Mouse (Mus musculus) left cerebral cortex, adult 2 months (tissue): Measurements from ENCODE around the gene Msto1. TPM values are rescaled to one million over a fixed set of nuclear protein-coding genes. Genes with fewer than 3 reads are reported as not detected.

Source experiments
- DNase-seq, 2 experiments: peaks; one replicate each; pipeline ENCODE4 v3.0.0; 2021 to 2022; ENCODE audit warnings: low spot score in 2 of 2, mixed read lengths in 1 of 2; ENCODE audit errors: extremely low spot score in 1 of 2
- H3K27ac ChIP-seq: fragments of 200-600 bp; 2 replicates; pipeline ENCODE4 v1.8.1; 2022
- H3K4me3 ChIP-seq: fragments of 200-600 bp; 2 replicates; pipeline ENCODE4 v1.8.1; 2022
- CTCF ChIP-seq: fragments of 200-600 bp; IDR thresholded peaks from 2 replicates; pipeline ENCODE4 v1.8.1; 2022; ENCODE audit warnings: antibody characterized with exemption, mild to moderate bottlenecking, moderate library complexity
- intact Hi-C: fragments of 180-260 bp; cut with DNase I; formaldehyde crosslinking; loops from one replicate; pipeline ENCODE4 v1.15.1; 2025
- total RNA-seq, 2 experiments: library from RNA; stranded (reverse); gene quantifications; 2 replicates each; pipeline ENCODE4 v1.2.3; 2021

The Msto1 gene
- total RNA-seq, 2 experiments from 2014 or later, result 20.2 TPM

DNA sequence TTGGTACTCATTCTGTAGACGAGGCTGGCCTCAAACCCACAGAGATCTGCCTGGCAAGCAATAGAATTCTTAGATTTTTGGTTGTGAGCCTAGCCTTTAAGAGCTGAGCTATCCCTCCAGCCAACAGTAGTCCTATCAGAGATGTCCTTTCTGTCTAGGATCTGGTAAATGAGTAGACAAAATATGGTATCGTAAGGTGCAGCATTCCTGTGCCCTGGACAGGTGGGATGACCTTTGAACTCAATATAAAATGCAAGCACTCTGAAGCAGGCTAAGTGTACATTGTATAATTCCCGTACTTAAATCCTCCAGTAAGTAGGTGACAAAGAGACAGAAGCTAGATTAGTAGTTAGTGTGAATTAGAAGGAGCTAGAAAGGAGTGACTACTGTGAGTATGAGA is 51.7 kb downstream of the Msto1 start:
- no peak for DNase-seq
- no peak overlapping the region for H3K27ac ChIP-seq
- intact Hi-C loops, result no loop called here
- H3K4me3 ChIP-seq, result no peak overlapping the region
- no peak for TF ChIP-seq CTCF

- Histone ChIP-seq H3K27ac (no peak overlapping the region), H3K4me3 (no peak overlapping the region)
- DNase-seq, result no peak
- TF ChIP-seq CTCF, result no peak
- intact Hi-C loops, result no loop called here
Measured at GRCm38 (mm10) chr3:88855837-88856236, 58.0 kb downstream of the Msto1 start.

Other genes starting within 250 kb of the Msto1 start
- 10 to 100 TPM; 55.3 to 59.3 TPM for gene Khdc4, start 228.2 kb downstream of the Msto1 start, total RNA-seq
- 10 to 100 TPM; 41.1 to 45.8 TPM for gene Rit1, start 197.2 kb downstream of the Msto1 start, total RNA-seq
- 100 to 1,000 TPM; 513 to 521 TPM for gene Syt11, start 138.8 kb downstream of the Msto1 start, total RNA-seq
- 10 to 100 TPM; 46.9 to 48.3 TPM for gene Gon4l, start 78.8 kb downstream of the Msto1 start, total RNA-seq
- gene Ash1l, start 36.6 kb upstream of the Msto1 start, total RNA-seq, result 10 to 100 TPM; 96.1 to 96.9 TPM
- 100 to 1,000 TPM in 1 of 2 experiments, 10 to 100 TPM in 1; 97.5 to 113 TPM for gene Dap3, start 37.2 kb upstream of the Msto1 start, total RNA-seq
- 100 to 1,000 TPM; 189 to 199 TPM for gene Rusc1, start 179.3 kb upstream of the Msto1 start, total RNA-seq
- not detected for gene Gm43738, start 187.1 kb upstream of the Msto1 start, total RNA-seq
- gene Fdps, start 188.0 kb upstream of the Msto1 start, total RNA-seq, result 10 to 100 TPM; 78.1 to 79.6 TPM
- gene Pklr, start 222.1 kb upstream of the Msto1 start, total RNA-seq, result not detected
- 10 to 100 TPM; 14.9 to 20.9 TPM for gene Hcn3, start 246.2 kb upstream of the Msto1 start, total RNA-seq